Mouse (Mus musculus): ENCODE data around the gene Stac2. TPM values are rescaled to one million over a fixed set of nuclear protein-coding genes. Genes with fewer than 3 reads are reported as not detected.

The Stac2 gene
- polyA plus RNA-seq, 1 experiment from 2014 or later = 0.17 TPM

Small RNA genes lying within 50 kb of the gene (microRNA-seq; reads per million reads assigned to microRNA genes)
- gene Gm27597 = not detected

Other genes starting within 250 kb of the Stac2 start
- 15.9 and 17.4 TPM in 2 replicates for gene B230217C12Rik, start 212.7 kb downstream of the Stac2 start, polyA plus RNA-seq (2014; fragmentation: Nextera tagmentation; extraction: Ambion mirVana)
- 1.0 TPM in 2 replicates for gene Fbxo47, start 169.3 kb downstream of the Stac2 start, polyA plus RNA-seq (2014; fragmentation: Nextera tagmentation; extraction: Ambion mirVana)
- 0.15 TPM in 1 of 2 replicates, not detected in the other for gene Plxdc1, start 67.0 kb downstream of the Stac2 start, polyA plus RNA-seq (2014; fragmentation: Nextera tagmentation; extraction: Ambion mirVana)
- gene Arl5c, start 57.3 kb downstream of the Stac2 start, polyA plus RNA-seq (2014; fragmentation: Nextera tagmentation; extraction: Ambion mirVana) = 9.5 and 9.9 TPM in 2 replicates
- gene Cacnb1, start 30.4 kb downstream of the Stac2 start, polyA plus RNA-seq (2014; fragmentation: Nextera tagmentation; extraction: Ambion mirVana) = 6.8 and 7.2 TPM in 2 replicates
- 1,171 and 1,244 TPM in 2 replicates for gene Rpl19, start 26.8 kb downstream of the Stac2 start, polyA plus RNA-seq (2014; fragmentation: Nextera tagmentation; extraction: Ambion mirVana)
- gene Fbxl20, start 96.9 kb upstream of the Stac2 start, polyA plus RNA-seq (2014; fragmentation: Nextera tagmentation; extraction: Ambion mirVana) = 17.6 and 20.6 TPM in 2 replicates
- 75.2 and 87.8 TPM in 2 replicates for gene Med1, start 139.8 kb upstream of the Stac2 start, polyA plus RNA-seq (2014; fragmentation: Nextera tagmentation; extraction: Ambion mirVana)
- gene Cdk12, start 149.6 kb upstream of the Stac2 start, polyA plus RNA-seq (2014; fragmentation: Nextera tagmentation; extraction: Ambion mirVana) = 14.6 and 17.4 TPM in 2 replicates

All from limb, embryonic 11.5 days (tissue).